Mouse (Mus musculus): ENCODE measurements at regions not wholly inside any gene's neighbourhood (a gene's known extent, or its start where the extent isn't known, plus 50 kb on each side); places are given as distances from the start of the nearest gene placed in this dataset.

GRCm38 (mm10) chr16:74984207-74984606 is 572.6 kb upstream of the Robo2 start:
- Histone ChIP-seq H3K4me3 (ENCODE audit: insufficient read depth, low read depth, low read length) (no peak overlapping the region), H3K36me3 (ENCODE audit: control insufficient read depth, insufficient read depth, low read length) (no peaks in the 10 kb centered on the region), H3K9ac (ENCODE audit: low read depth, low read length) (no peak overlapping the region), H3K27ac (replicated peaks; ENCODE audit: insufficient read depth, low read depth, low read length) (no peak overlapping the region), H3K79me2 (ENCODE audit: control insufficient read depth, insufficient read depth, low read length) (no peaks in the 10 kb centered on the region), H3K4me1 (ENCODE audit: control insufficient read depth, insufficient read depth, low read length) (no peaks in the 10 kb centered on the region), H3K27me3 (ENCODE audit: control insufficient read depth, insufficient read depth, low read length) (no peaks in the 10 kb centered on the region)
- 73% methylated on average over 1 of the region's 1 CpGs for WGBS
- DNase-seq (ENCODE audit: extremely low read depth, low read depth, low spot score) = no peak
- TF ChIP-seq POLR2A (IDR thresholded peaks at IDR 0.05; ENCODE audit: extremely low read depth, insufficient read depth, low read length) = no peak
- TF ChIP-seq CTCF (IDR thresholded peaks at IDR 0.05; ENCODE audit: low read depth, low read length) = no peak

- TF ChIP-seq CTCF (IDR thresholded peaks at IDR 0.05; ENCODE audit: low read depth, low read length) (no peak), POLR2A (IDR thresholded peaks at IDR 0.05; ENCODE audit: extremely low read depth, insufficient read depth, low read length) (no peak)
- Histone ChIP-seq H3K36me3 (ENCODE audit: control insufficient read depth, insufficient read depth, low read length) (no peaks in the 10 kb centered on the region), H3K9ac (ENCODE audit: low read depth, low read length) (no peak overlapping the region), H3K27me3 (ENCODE audit: control insufficient read depth, insufficient read depth, low read length) (no peaks in the 10 kb centered on the region), H3K4me1 (ENCODE audit: control insufficient read depth, insufficient read depth, low read length) (no peaks in the 10 kb centered on the region), H3K27ac (replicated peaks; ENCODE audit: insufficient read depth, low read depth, low read length) (no peak overlapping the region), H3K79me2 (ENCODE audit: control insufficient read depth, insufficient read depth, low read length) (no peaks in the 10 kb centered on the region), H3K4me3 (ENCODE audit: insufficient read depth, low read depth, low read length) (no peak overlapping the region)
- 80% methylated on average over 4 of the region's 4 CpGs for WGBS
- DNase-seq (ENCODE audit: extremely low read depth, low read depth, low spot score) = no peak
Measured at GRCm38 (mm10) chr16:74966099-74966498, 554.5 kb upstream of the Robo2 start.

GRCm38 (mm10) chr16:74929739-74930138 is 518.1 kb upstream of the Robo2 start:
- H3K4me1 ChIP-seq (ENCODE audit: control insufficient read depth, insufficient read depth, low read length) = no peaks in the 10 kb centered on the region
- no peak overlapping the region for H3K9ac ChIP-seq (ENCODE audit: low read depth, low read length)
- 90% methylated on average over 4 of the region's 4 CpGs for WGBS
- DNase-seq (ENCODE audit: extremely low read depth, low read depth, low spot score) = no peak
- TF ChIP-seq CTCF (IDR thresholded peaks at IDR 0.05; ENCODE audit: low read depth, low read length) (no peak), POLR2A (IDR thresholded peaks at IDR 0.05; ENCODE audit: extremely low read depth, insufficient read depth, low read length) (no peak)
- no peak overlapping the region for H3K27ac ChIP-seq (replicated peaks; ENCODE audit: insufficient read depth, low read depth, low read length)
- H3K79me2 ChIP-seq (ENCODE audit: control insufficient read depth, insufficient read depth, low read length) = no peaks in the 10 kb centered on the region
- no peaks in the 10 kb centered on the region for H3K36me3 ChIP-seq (ENCODE audit: control insufficient read depth, insufficient read depth, low read length)
- H3K4me3 ChIP-seq (ENCODE audit: insufficient read depth, low read depth, low read length) = no peak overlapping the region
- no peaks in the 10 kb centered on the region for H3K27me3 ChIP-seq (ENCODE audit: control insufficient read depth, insufficient read depth, low read length)

- H3K9ac ChIP-seq (ENCODE audit: low read depth, low read length) = no peak overlapping the region
- no peaks in the 10 kb centered on the region for H3K27me3 ChIP-seq (ENCODE audit: control insufficient read depth, insufficient read depth, low read length)
- TF ChIP-seq POLR2A (IDR thresholded peaks at IDR 0.05; ENCODE audit: extremely low read depth, insufficient read depth, low read length) (no peak), CTCF (IDR thresholded peaks at IDR 0.05; ENCODE audit: low read depth, low read length) (no peak)
- H3K4me3 ChIP-seq (ENCODE audit: insufficient read depth, low read depth, low read length) = no peak overlapping the region
- no peaks in the 10 kb centered on the region for H3K4me1 ChIP-seq (ENCODE audit: control insufficient read depth, insufficient read depth, low read length)
- no peak overlapping the region for H3K27ac ChIP-seq (replicated peaks; ENCODE audit: insufficient read depth, low read depth, low read length)
- H3K36me3 ChIP-seq (ENCODE audit: control insufficient read depth, insufficient read depth, low read length) = no peaks in the 10 kb centered on the region
- H3K79me2 ChIP-seq (ENCODE audit: control insufficient read depth, insufficient read depth, low read length) = no peaks in the 10 kb centered on the region
- 35% methylated on average over 7 of the region's 7 CpGs for WGBS
- DNase-seq (ENCODE audit: extremely low read depth, low read depth, low spot score) = no peak
Measured at GRCm38 (mm10) chr16:74900835-74901234, 489.2 kb upstream of the Robo2 start.

GRCm38 (mm10) chr16:74887724-74888123 is 476.1 kb upstream of the Robo2 start:
- WGBS = 38% methylated on average over 1 of the region's 1 CpGs
- TF ChIP-seq CTCF (IDR thresholded peaks at IDR 0.05; ENCODE audit: low read depth, low read length) (no peak), POLR2A (IDR thresholded peaks at IDR 0.05; ENCODE audit: extremely low read depth, insufficient read depth, low read length) (no peak)
- DNase-seq (ENCODE audit: extremely low read depth, low read depth, low spot score) = no peak
- H3K4me3 ChIP-seq (ENCODE audit: insufficient read depth, low read depth, low read length) = no peak overlapping the region
- no peaks in the 10 kb centered on the region for H3K4me1 ChIP-seq (ENCODE audit: control insufficient read depth, insufficient read depth, low read length)
- no peaks in the 10 kb centered on the region for H3K27me3 ChIP-seq (ENCODE audit: control insufficient read depth, insufficient read depth, low read length)
- H3K27ac ChIP-seq (replicated peaks; ENCODE audit: insufficient read depth, low read depth, low read length) = no peak overlapping the region
- H3K36me3 ChIP-seq (ENCODE audit: control insufficient read depth, insufficient read depth, low read length) = no peaks in the 10 kb centered on the region
- H3K79me2 ChIP-seq (ENCODE audit: control insufficient read depth, insufficient read depth, low read length) = no peaks in the 10 kb centered on the region
- H3K9ac ChIP-seq (ENCODE audit: low read depth, low read length) = no peak overlapping the region

GRCm38 (mm10) chr16:74878603-74879002 is 467.0 kb upstream of the Robo2 start:
- TF ChIP-seq CTCF (IDR thresholded peaks at IDR 0.05; ENCODE audit: low read depth, low read length) (no peak), POLR2A (IDR thresholded peaks at IDR 0.05; ENCODE audit: extremely low read depth, insufficient read depth, low read length) (no peak)
- Histone ChIP-seq H3K9ac (ENCODE audit: low read depth, low read length) (no peak overlapping the region), H3K27ac (replicated peaks; ENCODE audit: insufficient read depth, low read depth, low read length) (no peak overlapping the region), H3K4me3 (ENCODE audit: insufficient read depth, low read depth, low read length) (no peak overlapping the region), H3K79me2 (ENCODE audit: control insufficient read depth, insufficient read depth, low read length) (no peaks in the 10 kb centered on the region), H3K36me3 (ENCODE audit: control insufficient read depth, insufficient read depth, low read length) (no peaks in the 10 kb centered on the region), H3K27me3 (ENCODE audit: control insufficient read depth, insufficient read depth, low read length) (no peaks in the 10 kb centered on the region), H3K4me1 (ENCODE audit: control insufficient read depth, insufficient read depth, low read length) (no peaks in the 10 kb centered on the region)
- WGBS = 40% methylated on average over 3 of the region's 3 CpGs
- DNase-seq (ENCODE audit: extremely low read depth, low read depth, low spot score) = peak; percentile 11

Data from liver, adult 2 months (tissue).